ENCODE assay signal across 23 mouse cellular contexts in genomic region chr9:61162884-61163283, GRCm38 (mm10).
A peak's percentile ranks its signal among the peaks of the same experiment; 100 is the strongest.
DNase-seq lines count a peak whose midpoint lies in the region; ATAC-seq and TF ChIP-seq lines count a peak whose summit lies in the region.
"Had no signal": no experiment of that assay in that cellular context is flagged by ENCODE, and none has a peak within 500 bp of the region (broad histone marks: within the 10 kb centered on the region; RNA-seq: fewer than 3 reads in every experiment).

No protein-coding gene starts in this region.

- WGBS in kidney, embryonic 14.5 days = 90% methylated on average over 10 of the region's 10 CpGs
- WGBS in embryonic facial prominence, embryonic 10.5 days = 87% methylated on average over 10 of the region's 10 CpGs
- WGBS in embryonic facial prominence, embryonic 15.5 days = 75% methylated on average over 10 of the region's 10 CpGs

- intact Hi-C loops in left cerebral cortex, adult 2 months (cut with DNase I) = no loop called here

- peaks cover 38% of the 10 kb centered on the region for H3K4me1 ChIP-seq in kidney, embryonic 14.5 days (ENCODE audit: control insufficient read depth, insufficient read depth, low read length)
- peaks cover 76% of the 10 kb centered on the region for H3K4me1 ChIP-seq in embryonic facial prominence, embryonic 10.5 days
- peaks cover 42% of the 10 kb centered on the region for H3K4me1 ChIP-seq in embryonic facial prominence, embryonic 15.5 days

- no peak for TF ChIP-seq CTCF in left cerebral cortex, adult 2 months (IDR thresholded peaks at IDR 0.05)

- ATAC-seq in kidney, embryonic 14.5 days (ENCODE audit: low FRiP score, low TSS enrichment) = no peak
- no peak for ATAC-seq in embryonic facial prominence, embryonic 15.5 days (ENCODE audit: insufficient number of reproducible peaks, low FRiP score, low TSS enrichment, low read depth)
- ATAC-seq: activated CD4-positive, CD25-positive, alpha-beta regulatory T cell, adult 4 months; forebrain, embryonic 16.5 days; inflammation-experienced regulatory T-cells, adult 6 months; intestine, postnatal 0 days had no signal

- H3K27ac ChIP-seq in kidney, embryonic 14.5 days (ENCODE audit: low read depth, low read length) = 0 out of 2 replicates have a peak overlapping the region, but pooled peaks have one; percentile 4
- H3K27ac ChIP-seq in embryonic facial prominence, embryonic 10.5 days (replicated peaks) = 0 out of 2 replicates have a peak overlapping the region, but pooled peaks have one; percentile 52
- H3K27ac ChIP-seq in embryonic facial prominence, embryonic 15.5 days (replicated peaks) = no peak overlapping the region
- H3K27ac ChIP-seq in left cerebral cortex, adult 2 months = no peak overlapping the region
- H3K27ac ChIP-seq: heart, adult 2 months; heart, embryonic 15.5 days; hindbrain, embryonic 15.5 days had no signal

- no peaks in the 10 kb centered on the region for H3K36me3 ChIP-seq in kidney, embryonic 14.5 days (ENCODE audit: control insufficient read depth, insufficient read depth, low read length)
- H3K36me3 ChIP-seq in embryonic facial prominence, embryonic 10.5 days (replicated peaks) = no peaks in the 10 kb centered on the region
- no peaks in the 10 kb centered on the region for H3K36me3 ChIP-seq in embryonic facial prominence, embryonic 15.5 days
- H3K36me3 ChIP-seq: forebrain, embryonic 12.5 days; G1E; heart, embryonic 15.5 days; hindbrain, embryonic 10.5 days; hindbrain, embryonic 15.5 days had no signal

- no peak overlapping the region for H3K4me3 ChIP-seq in kidney, embryonic 14.5 days (ENCODE audit: low read length)
- H3K4me3 ChIP-seq in embryonic facial prominence, embryonic 10.5 days = peak overlapping the region; percentile 33; the same call in 1 of the 2 replicates
- H3K4me3 ChIP-seq in embryonic facial prominence, embryonic 15.5 days (replicated peaks) = no peak overlapping the region
- no peak overlapping the region for H3K4me3 ChIP-seq in left cerebral cortex, adult 2 months
- H3K4me3 ChIP-seq: forebrain, embryonic 12.5 days; heart, adult 2 months; heart, embryonic 15.5 days; hindbrain, embryonic 10.5 days; hindbrain, embryonic 15.5 days had no signal

- no peak for DNase-seq in kidney, postnatal 36 days
- DNase-seq in testis, postnatal 14 days (ENCODE audit: low spot score) = peak; percentile 36
- DNase-seq in testis, postnatal 10 days (ENCODE audit: low spot score) = no peak
- DNase-seq in embryonic facial prominence, embryonic 10.5 days (ENCODE audit: low spot score) = no peak
- DNase-seq in left cerebral cortex, adult 2 months (ENCODE audit: extremely low spot score in 1 of 2, low spot score in 2 of 2) = no peak
- DNase-seq in layer of hippocampus, postnatal 25 days (ENCODE audit: extremely low spot score in 1 of 2, low spot score in 1 of 2) = no peak
- DNase-seq: adrenal gland, postnatal 14 days; cerebellum, adult 18-20 months; cerebellum, adult 9-11 months; gastrocnemius, postnatal 10 days had no signal

- H3K4me2 ChIP-seq in kidney, embryonic 14.5 days (replicated peaks; ENCODE audit: low read depth, low read length) = no peak overlapping the region
- peak overlapping the region; percentile 31; the same call in 1 of the 2 replicates for H3K4me2 ChIP-seq in embryonic facial prominence, embryonic 15.5 days (replicated peaks)
- H3K4me2 ChIP-seq: forebrain, embryonic 12.5 days; heart, embryonic 11.5 days; heart, embryonic 15.5 days; hindbrain, embryonic 15.5 days had no signal

- no peaks in the 10 kb centered on the region for H3K27me3 ChIP-seq in kidney, embryonic 14.5 days (ENCODE audit: control insufficient read depth, insufficient read depth, low read length)
- peaks cover 78% of the 10 kb centered on the region for H3K27me3 ChIP-seq in embryonic facial prominence, embryonic 10.5 days (replicated peaks; ENCODE audit: low read depth, poor library complexity, severe bottlenecking)
- H3K27me3 ChIP-seq in embryonic facial prominence, embryonic 15.5 days = peaks cover 77% of the 10 kb centered on the region
- H3K27me3 ChIP-seq: hindbrain, embryonic 15.5 days had no signal

- no peak overlapping the region for H3K9ac ChIP-seq in kidney, embryonic 14.5 days (ENCODE audit: low read depth, low read length)
- H3K9ac ChIP-seq in embryonic facial prominence, embryonic 15.5 days = no peak overlapping the region
- H3K9ac ChIP-seq: forebrain, embryonic 12.5 days; heart, embryonic 15.5 days; hindbrain, embryonic 15.5 days had no signal

- no peaks in the 10 kb centered on the region for H3K9me3 ChIP-seq in kidney, embryonic 14.5 days (ENCODE audit: control insufficient read depth, low read length)
- no peaks in the 10 kb centered on the region for H3K9me3 ChIP-seq in embryonic facial prominence, embryonic 10.5 days
- no peaks in the 10 kb centered on the region for H3K9me3 ChIP-seq in embryonic facial prominence, embryonic 15.5 days (replicated peaks)
- H3K9me3 ChIP-seq: forebrain, embryonic 12.5 days; G1E; heart, embryonic 15.5 days; hindbrain, embryonic 10.5 days; hindbrain, embryonic 15.5 days had no signal

Comparison
In these comparisons a context has a peak if more than half of its experiments do, and no peak if none do; other contexts are left out.
1. H3K27ac ChIP-seq: peak in kidney, embryonic 14.5 days (single experiment) and embryonic facial prominence, embryonic 10.5 days (single experiment); none in embryonic facial prominence, embryonic 15.5 days (single experiment) and left cerebral cortex, adult 2 months (single experiment).